Mouse (Mus musculus) left cerebral cortex, postnatal 14 days (tissue): ENCODE results near the gene Rev1. TPM values are rescaled to one million over a fixed set of nuclear protein-coding genes. Genes with fewer than 3 reads are reported as not detected.

Source experiments
- DNase-seq, 2 experiments: peaks; one replicate each; pipeline ENCODE4 v3.0.0; 2021 to 2022; ENCODE audit warnings: low spot score in 2 of 2, mixed read lengths in 1 of 2
- intact Hi-C: fragments of 180-260 bp; cut with DNase I; formaldehyde crosslinking; loops from one replicate; pipeline ENCODE4 v1.15.1; 2025
- long read RNA-seq, 2 experiments: library from polyadenylated mRNA; stranded (forward); transcript quantifications; one replicate each; pipeline ENCODE4 v2.0.0; 2021
- total RNA-seq, 2 experiments: library from RNA; stranded (reverse); gene quantifications; 2 replicates each; pipeline ENCODE4 v1.2.3; 2021

The Rev1 gene
- 10 to 100 TPM; 31.5 to 38.3 TPM for total RNA-seq
- long read RNA-seq, experiment 1, full-length matches to known transcripts, result 9 of 31 reads
- long read RNA-seq, experiment 1, partial matches to known transcripts, result 8 of 31 reads
- long read RNA-seq, experiment 1, other reads (novel, unspliced or antisense), result 14 of 31 reads
- long read RNA-seq, experiment 2, full-length matches to known transcripts, result 2 of 21 reads
- long read RNA-seq, experiment 2, partial matches to known transcripts, result 6 of 21 reads
- long read RNA-seq, experiment 2, other reads (novel, unspliced or antisense), result 13 of 21 reads

DNA sequence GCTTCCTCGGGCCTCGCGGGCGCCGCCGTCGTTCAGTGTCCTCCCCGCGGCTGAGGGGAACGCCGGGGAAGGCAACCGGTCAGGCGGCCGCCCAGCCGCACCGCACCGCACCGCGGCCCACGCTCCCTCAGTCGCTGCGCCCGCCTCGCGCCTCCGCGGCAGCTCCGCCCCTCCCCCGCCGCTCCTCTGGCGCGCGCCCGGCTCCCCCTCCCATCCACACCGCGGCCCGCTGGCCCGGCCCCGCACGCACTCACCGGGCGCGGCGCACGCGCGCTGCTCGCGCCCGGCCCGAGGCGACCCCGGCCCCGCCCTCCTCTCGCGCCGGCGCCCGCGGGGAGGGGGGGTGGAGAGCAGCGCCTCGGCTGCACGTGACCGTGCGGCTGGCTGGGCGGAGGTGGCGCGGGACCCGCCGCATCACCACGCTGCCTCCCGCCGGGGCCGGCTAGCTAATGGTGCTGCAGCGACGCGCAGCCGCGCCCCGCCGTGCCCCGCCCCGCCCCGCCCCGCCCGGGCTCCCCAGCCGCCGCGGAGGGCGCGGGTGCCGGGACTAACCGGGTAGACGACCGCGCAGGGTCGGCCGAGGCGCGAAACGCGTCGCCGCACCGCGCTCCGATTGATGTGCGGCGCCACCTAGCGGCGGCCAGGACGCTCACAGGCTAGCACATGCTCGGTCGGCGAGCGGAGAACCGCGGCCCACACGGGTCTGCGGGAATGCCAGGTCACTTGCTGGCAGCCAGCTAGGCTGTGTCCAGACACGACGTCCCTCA, at the start of gene Rev1:
TSS of gene Rev1 (minus strand) at position 301 of the 767 bp plus-strand sequence.
- DNase-seq, result peak; percentile 94 to 95
- intact Hi-C loops, result no loop called here

DNA sequence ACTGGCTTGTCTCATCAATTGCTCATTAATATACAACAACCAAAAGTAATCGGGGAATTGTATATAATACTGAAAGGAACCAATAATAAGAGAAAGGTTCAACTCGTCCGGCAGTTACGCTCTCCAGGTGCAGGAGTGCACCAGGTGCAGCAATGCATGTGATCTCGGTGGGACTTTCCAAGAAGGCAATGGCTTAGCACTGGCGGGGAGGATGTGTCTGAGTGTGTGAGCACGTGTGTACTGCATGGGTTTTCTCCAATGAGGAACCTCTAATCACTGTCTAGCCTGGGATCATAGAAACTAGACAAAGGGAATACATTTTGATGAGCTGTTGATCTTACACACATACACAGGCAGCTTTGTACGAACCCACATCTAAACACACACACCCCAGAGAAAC, 49.3 kb upstream of the Rev1 start:
- no peak for DNase-seq
- intact Hi-C loops, result no loop called here

DNA sequence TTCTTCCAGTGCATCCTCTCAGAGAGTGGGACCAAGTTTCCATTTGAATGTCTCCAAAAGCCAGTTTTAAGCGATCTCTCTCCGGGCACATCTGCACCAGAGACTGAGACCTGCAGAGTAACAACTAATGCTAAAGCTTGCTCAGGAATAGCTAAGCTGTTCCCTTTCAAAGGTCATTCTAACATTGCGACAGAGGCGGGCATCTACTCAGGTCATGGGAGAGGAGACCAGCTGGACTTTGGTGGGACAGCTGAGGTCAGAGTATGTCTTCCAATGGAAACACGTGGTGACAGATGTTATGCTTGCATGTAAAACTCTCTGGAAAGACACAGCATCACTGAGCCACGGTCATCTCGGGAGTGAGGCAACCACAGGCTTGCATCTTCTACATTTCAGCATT, 46.5 kb upstream of the Rev1 start:
- DNase-seq, result no peak
- intact Hi-C loops, result no loop called here

DNA sequence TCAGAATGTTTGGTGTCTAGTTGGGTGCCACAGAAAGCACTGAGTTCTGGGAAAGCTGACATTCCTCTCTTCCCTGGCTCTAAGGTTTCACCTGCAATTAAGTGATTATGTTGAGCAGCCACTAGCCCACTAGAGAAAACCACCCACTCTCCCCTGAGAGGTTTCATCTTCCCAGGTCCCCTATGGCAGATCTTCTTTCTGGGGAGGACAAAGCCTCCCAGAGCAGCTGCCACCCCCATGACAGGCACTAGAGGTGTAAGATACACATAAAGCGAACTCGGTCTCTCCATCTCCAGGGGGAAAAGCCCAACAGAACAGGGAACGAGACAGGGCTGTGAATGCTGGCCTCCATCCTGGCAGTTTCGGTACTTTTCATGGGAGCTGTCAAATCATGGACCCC, 42.3 kb upstream of the Rev1 start:
- no peak for DNase-seq
- intact Hi-C loops, result no loop called here

DNA sequence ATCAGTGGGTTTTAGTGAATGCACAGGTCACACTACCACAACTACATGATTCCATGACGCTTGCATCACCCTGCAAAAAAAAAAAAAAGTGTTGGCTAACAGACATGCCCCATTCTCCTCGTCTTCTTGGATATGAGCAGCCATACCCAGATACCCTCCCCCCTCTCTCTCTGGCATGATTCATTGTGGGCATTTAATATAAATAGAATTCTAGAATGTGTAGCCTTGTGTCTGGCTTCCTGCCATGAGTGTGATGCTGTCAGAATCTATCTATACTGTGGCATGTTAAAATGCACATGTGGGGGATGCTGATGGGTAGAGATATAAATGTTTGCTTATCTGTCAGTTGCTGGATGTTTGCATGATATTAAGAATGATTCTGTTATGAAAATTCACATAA, 36.1 kb upstream of the Rev1 start:
- DNase-seq, result peak; percentile 53 to 81
- intact Hi-C loops, result no loop called here

DNA sequence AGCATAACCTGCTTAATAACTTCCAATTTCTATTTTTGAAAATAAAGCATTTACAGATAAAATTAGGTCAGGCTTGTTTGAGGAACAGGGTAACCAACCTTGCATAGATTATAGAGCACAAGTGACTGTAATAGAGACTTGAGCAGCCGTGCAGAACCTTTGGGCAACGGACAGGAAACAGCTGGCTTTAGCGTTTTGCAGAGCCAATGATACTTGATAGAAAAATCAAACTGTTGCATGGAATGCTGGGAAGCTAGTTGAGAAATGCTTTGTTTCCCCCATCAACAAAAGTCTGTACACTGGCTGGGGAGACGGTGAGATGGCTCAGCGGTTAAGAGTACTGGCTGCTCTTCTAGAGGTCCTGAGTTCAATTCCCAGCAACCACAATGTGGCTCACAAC, 20.5 kb upstream of the Rev1 start:
- intact Hi-C loops, result no loop called here
- no peak for DNase-seq

DNA sequence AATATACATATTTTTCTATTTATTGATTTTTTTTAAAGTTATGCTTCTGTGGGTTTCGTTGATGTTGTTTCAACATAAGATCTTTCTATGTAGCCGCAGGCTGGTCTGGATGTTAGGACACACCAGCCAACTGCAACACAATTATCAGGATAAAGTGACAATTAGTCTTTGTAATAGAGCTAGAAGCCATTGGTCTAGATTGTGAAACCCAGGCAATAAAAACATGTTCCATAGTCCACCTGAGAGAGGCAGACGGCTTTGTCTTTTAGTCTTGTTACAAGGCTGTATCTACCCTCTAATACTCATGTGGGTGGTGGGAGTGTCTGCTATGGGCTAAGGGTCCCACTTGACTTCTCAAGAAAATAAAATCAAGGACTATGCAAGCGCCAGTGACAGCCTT, 16.4 kb upstream of the Rev1 start:
- no peak for DNase-seq
- intact Hi-C loops, result no loop called here

DNA sequence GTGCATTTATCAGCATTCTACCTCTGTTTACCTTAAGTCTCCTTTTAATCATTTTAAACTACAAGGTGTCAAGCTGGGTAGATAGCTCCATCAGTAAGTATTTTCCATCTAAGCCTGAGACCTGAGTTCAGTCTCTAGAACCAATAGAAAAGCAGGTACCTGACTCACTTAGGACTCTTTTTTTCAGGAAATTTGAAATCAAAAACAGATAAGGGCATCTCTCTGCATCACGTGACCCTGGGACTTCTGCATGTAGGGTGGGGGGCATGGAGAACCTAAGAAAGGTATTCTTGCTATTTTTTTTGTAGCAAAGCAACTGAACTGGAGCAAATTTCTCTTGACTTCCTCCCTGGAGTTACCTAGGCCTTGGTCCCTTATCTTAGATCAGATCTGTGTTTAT, 11.8 kb upstream of the Rev1 start:
- DNase-seq, result no peak
- intact Hi-C loops, result no loop called here

DNA sequence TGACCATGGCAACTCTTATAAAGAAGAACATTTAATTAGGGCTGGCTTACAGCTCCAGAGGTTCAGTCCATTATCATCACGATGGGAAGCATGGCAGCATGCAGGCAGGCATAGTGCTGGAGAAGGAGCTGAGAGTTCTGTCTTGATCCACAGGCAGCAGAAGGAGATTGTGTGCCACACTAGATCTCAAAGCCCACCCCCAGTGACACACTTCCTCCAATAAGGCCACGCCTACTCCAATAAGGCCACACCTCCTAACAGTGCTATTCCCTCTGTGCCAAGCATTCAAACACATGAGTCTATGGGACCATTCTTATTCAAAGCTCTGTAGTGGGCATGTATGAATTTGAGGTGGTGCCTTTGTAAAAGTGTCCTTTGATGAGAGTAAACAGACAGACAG, 11.3 kb upstream of the Rev1 start:
- intact Hi-C loops, result no loop called here
- DNase-seq, result no peak

DNA sequence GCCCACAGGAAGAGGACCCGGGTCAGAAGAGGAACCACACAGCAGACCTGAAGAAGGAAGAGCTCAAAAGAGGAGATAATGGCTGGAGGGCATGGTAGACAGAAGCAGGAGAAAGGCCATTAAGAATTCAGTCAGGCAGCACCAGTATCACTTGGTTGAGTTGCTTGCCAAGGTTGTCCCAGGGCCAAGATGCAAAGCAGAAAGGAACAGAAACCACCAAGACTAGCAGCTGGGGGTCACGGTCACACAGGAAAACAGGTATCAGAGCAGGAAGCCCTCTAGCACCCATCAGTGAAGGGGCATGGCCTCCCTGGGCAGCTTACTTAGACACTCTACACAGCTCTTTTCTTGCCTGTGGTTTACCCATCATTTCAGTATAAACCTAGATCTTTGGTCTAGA, 9.8 kb upstream of the Rev1 start:
- no peak for DNase-seq
- intact Hi-C loops, result no loop called here

DNA sequence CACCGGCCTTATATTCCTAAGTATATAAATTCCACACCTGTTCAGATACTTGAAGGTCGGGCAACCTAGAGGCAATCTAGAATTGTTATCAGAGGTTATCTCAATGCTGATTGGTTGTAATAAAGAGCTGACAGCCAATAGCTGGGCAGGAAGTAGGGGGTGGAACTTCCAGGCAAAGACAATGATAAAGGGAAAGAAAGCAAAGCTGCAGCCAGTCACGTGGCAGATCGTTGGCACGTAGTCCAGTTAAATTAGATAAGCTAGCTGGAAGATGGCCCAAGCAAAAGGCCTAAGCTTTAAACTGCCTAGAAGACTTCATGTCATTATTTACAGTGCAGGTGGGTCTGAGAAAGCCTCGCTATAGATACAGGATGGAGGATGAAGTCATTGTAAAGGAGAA, 3.3 kb upstream of the Rev1 start:
- DNase-seq, result no peak
- intact Hi-C loops, result no loop called here

DNA sequence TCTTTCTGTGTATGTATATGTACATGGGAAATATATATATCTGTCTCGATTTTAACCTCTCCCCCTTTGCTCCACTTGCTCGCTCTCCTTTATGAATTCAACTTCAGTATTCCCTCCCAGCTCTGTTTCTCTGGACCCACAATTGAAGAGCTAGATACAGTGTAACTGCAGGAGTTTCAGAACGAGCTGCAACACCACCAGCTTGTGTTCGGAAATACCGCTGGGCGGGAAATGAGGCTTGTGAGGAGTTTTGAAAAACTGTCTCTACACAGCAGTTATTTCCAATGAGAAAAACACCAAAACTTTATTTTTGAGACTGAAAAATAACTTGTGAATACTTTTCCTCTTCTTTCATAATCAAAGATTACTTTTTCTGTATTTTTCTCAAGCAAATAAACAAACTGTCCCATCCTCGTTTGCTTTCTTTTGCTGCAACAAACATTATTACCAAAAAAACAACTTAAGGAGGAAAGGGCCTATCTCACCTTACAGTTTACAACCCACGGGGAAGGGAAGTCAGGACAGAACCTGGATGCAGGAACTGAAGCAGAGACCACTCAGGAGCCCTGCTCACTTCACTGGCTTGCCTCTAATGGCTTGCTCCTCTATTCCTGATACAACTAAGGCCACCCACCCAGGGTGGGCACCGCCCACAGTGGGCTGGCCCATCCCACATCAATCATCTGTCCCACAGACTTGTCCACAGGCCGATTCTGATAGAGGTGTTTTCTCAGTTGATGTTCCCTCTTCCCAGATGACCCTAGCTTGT, 1.3 kb upstream of the Rev1 start:
- DNase-seq, result no peak
- intact Hi-C loops, result no loop called here

DNA sequence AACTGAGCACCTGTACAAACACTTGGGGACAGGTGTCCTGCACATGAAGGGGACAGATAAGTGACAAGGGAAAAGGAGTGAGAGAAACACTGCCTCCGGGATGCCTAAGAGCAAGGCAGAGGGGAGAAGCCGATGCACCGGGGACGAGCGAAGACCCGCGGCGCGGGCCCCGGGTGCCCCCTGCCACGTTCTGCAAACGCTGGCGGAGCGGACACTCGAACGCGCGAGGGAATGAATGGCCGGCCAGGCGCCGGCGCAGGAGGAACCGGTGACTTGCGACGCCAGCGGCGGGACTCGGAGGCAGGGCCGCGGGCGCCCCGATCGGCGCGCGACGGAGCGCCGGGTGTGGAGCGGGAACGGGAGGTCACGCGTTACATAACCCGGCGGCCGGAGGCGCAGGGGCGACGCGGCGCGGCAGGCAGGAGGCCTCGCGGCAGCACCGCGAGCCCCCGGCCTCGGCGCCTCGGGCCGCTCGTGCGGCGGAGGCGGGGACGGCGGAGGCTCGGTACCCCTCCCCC, 623 bp downstream of the Rev1 start:
- intact Hi-C loops, result no loop called here
- peak; percentile 39 to 49 for DNase-seq

DNA sequence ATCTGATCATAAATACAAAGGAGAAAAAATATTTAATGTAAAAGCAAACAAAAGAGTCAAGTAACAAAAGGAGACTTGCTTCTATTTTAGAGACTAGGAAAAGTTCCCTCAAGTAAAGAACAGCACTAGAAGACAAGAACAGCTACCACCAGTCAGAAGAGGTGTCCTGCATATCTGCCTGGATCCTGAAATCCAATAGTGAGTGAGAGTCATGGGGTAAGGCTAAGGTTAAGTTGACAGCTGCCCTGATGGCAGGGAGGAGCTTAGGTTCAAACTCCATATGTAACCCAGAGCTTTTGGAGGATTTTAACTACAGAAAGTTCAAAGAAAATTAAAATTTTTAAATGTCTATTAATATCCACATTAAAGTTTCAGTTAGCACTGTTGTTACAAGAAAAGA, 2.6 kb downstream of the Rev1 start:
- DNase-seq, result no peak
- intact Hi-C loops, result no loop called here

DNA sequence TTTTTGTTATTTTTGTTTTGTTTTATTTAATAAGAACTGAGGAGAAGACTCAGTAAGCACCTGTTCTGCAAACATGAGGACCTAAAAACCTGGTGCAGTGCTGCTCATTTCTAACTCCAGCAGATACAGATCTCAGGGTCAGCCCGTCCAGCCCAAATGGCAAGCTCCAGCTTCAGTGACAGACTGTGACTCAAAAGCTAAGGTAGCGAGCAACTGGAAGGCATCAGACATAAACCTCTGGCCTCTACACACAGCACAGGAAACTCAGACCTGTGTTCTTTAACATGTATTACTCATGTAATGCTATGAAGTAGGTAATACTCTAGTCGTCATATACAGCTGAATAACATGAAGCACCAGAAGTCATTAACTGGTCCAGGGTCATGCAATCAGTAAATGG, 3.2 kb downstream of the Rev1 start:
- intact Hi-C loops, result no loop called here
- no peak for DNase-seq

DNA sequence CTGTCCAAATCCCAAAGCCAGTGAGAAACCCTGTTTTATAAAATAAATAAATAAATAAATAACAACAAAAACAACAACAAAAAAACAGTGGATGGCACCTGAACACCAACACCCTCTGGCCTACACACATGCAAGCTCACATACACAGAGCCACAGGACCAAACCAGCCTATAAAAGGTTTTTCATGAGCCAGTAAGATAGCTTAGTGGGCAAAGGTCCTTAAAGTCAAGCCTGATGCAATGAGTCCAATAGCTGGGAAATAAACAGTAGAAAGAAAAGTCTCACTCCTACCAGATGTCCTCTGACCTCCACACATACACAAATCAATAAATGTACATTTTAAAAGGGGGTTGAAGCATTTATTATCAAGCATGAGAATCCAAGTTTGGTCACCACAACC, 5.3 kb downstream of the Rev1 start:
- intact Hi-C loops, result no loop called here
- DNase-seq, result no peak

DNA sequence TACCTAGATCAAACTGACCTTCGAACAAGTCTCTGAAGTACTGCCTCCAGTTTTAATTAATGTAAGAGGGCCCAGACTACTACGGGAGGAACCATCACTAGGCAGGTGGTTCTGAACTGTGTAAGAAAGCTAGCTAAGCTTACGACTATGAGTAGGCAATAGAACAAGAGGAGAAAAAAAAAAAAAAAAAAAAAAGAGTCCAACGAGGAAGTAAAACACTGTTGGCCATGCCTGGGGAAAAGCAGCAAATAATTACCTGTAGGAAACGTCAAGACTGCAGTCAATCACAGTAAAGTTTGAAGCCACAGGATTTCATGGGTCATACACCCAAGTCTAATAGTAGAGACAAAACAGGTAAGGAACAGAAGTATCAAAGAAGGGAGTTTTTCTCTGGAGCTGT, 8.7 kb downstream of the Rev1 start:
- intact Hi-C loops, result no loop called here
- DNase-seq, result no peak

DNA sequence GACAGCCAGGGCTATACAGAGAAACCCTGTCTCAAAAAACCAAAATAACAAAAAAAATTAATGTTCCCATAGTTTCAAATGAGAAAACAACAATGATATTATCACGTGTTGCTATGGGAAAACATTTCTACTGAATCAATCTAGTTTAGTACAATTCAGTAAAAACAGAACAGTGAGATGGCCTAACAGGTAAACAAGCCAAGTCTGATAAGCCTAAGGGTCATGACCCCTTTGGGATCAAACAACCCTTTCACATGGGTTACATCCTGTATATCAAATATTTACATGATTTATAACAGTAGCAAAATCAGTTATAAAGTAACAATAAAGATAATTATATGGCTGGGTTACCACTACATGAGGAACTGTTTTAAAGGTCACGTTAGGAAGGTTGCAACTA, 11.0 kb downstream of the Rev1 start:
- intact Hi-C loops, result no loop called here
- DNase-seq, result no peak

DNA sequence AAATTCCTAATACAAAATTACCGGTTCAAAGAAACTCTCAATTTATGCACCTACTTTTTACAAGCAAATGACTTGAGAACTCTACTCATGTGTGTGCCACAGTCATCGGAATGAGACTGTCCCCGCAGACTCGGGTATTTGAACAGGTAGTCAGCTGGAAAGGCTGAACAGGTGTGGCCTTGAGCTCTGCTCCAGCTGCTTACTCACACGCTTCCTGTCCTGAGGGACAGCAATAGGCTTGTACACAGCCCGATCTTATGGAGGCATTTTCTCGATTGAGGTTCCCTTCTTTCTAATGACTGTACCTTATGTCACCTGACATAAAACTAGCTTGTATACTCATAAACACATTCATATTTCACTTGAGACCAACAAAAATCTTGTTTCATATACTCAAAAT, 19.8 kb downstream of the Rev1 start:
- intact Hi-C loops, result no loop called here
- no peak for DNase-seq

DNA sequence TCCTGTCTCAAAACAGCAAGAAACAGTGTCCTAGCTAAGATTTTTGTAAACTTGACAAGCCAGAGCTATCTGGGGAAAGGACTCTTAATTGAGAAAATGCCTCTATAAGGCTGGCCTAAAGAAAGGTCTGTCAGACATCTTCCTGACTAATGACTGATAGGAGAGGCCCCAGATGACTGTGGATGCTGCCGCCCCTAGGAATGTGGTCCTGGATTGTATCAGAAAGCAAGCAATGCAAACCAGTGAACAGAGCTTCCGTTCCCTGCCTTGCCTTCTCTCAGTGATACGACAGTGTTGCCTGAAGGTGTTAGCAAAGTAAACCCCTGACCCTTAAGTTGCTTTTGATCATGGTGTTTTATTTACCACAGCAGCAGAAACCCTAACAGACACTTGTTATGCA, 25.8 kb downstream of the Rev1 start:
- intact Hi-C loops, result no loop called here
- no peak for DNase-seq

DNA sequence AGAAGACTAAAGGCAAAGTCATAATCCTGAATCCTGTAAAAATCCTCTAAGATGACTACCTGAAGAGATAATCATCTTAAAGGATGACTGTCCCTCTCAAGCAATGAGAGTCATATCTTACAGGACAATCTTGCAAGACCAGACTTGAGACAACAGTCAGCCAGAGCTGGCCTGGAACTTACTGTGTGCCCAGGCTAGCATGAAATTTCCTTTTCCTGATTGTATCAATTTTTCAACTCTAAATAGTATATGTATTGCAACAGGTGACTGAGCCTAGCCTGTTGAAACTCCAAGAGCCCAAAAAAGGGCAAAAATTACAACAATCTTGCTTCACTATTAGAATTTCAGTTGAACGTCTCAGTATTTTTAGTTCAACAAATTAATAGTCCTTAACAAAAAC, 26.4 kb downstream of the Rev1 start:
- no peak for DNase-seq
- intact Hi-C loops, result no loop called here
